Mouse (Mus musculus): ENCODE measurements around the gene Ccr7. TPM values are rescaled to one million over a fixed set of nuclear protein-coding genes. Genes with fewer than 3 reads are reported as not detected.

The Ccr7 gene
- polyA plus RNA-seq, 1 experiment = not detected

GRCm38 (mm10) chr11:99108296-99108695, 46.6 kb downstream of the Ccr7 start:
- peaks cover 14% of the 10 kb centered on the region for H3K4me1 ChIP-seq
- H3K4me3 ChIP-seq (replicated peaks) = no peak overlapping the region
- peaks cover 69% of the 10 kb centered on the region for H3K27me3 ChIP-seq (replicated peaks)
- no peaks in the 10 kb centered on the region for H3K36me3 ChIP-seq (replicated peaks; ENCODE audit: low read length)
- no peak for TF ChIP-seq GATA1 (IDR thresholded peaks at IDR 0.05; ENCODE audit: borderline replicate concordance, low read length)
- no peak for TF ChIP-seq FLI1 (IDR thresholded peaks at IDR 0.05; ENCODE audit: low read length)
- peaks cover 8% of the 10 kb centered on the region for H3K9me3 ChIP-seq

DNA sequence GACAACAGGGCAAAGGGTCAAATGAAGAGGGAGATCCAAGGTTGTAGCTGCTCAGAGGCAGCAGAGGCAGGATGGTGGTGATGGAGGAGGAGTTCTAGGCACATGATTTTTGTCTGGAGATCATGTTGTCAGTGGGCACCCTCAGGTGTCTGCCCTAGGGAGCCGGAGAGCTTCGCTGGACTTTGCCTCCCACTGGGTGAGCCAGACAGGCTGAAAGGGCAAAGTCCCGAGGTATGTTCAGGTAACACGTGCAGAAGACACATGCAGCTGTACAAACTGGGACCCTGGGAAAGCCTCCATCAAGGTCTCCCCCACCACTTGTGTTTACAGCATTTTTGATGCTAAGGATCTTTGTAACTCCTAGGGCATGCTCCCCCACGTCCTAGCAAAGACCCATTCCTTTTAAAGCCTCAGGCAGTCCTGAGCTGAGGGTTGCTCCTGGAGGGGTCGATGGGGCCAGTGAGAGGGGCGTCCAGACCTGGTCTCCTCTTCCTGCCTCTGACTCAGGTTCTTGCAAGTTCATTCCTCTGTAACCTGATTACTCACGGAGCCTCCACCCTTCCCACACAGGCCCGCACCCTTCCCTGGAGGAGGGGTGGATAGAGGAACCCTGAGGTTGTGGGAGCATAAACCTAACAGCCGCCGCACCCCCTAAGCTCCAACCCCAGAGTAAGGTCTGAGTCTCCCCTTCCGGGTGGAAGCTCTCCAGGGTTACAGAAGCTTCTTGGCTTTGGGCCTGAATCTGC, 48.7 kb downstream of the Ccr7 start:
- no peaks in the 10 kb centered on the region for H3K36me3 ChIP-seq (replicated peaks; ENCODE audit: low read length)
- H3K4me1 ChIP-seq = peaks cover 14% of the 10 kb centered on the region
- H3K9me3 ChIP-seq = peaks cover 8% of the 10 kb centered on the region
- TF ChIP-seq GATA1 (IDR thresholded peaks at IDR 0.05; ENCODE audit: borderline replicate concordance, low read length) = no peak
- TF ChIP-seq FLI1 (IDR thresholded peaks at IDR 0.05; ENCODE audit: low read length) = no peak
- H3K27me3 ChIP-seq (replicated peaks) = peaks cover 83% of the 10 kb centered on the region
- no peak overlapping the region for H3K4me3 ChIP-seq (replicated peaks)

DNA sequence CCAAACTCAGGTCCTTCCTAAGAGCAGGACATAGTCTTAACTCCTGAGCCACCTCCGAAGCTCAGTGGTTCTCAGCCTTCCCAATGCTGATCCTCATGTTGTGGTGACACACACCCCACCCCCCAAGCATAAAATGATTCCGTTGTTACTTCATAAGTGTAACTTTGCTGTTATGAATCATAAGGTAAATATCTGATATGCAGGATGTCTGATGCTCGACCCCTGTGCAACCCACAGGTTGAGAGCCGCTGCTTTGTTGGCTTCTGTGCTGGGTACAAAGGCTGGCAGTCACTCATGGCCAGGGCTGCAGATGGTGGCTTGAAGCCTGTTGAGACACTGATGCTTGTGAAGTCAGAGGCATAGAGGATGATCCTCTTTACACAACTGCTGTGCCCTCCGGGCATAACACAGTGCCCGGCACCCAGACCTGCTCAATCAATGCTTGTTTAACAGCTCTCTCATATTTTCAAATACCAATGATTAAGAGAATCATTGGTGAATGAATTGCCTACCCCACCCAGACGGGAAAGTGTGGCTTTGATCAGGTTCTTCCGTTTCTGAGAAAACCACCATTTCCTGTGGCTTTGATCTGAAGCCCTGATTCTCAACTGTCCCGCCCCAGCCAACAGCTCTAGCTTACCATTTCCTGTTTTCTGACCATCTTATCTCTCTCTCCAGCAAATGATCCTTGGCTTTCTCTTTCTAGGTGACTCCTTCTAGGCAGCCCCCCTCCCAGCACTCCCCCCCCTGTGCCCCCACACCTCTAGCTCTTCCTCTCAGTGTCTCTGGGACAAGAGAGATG, 50.1 kb downstream of the Ccr7 start:
- TF ChIP-seq GATA1 (IDR thresholded peaks at IDR 0.05; ENCODE audit: borderline replicate concordance, low read length) (no peak), FLI1 (IDR thresholded peaks at IDR 0.05; ENCODE audit: low read length) (no peak)
- H3K4me1 ChIP-seq = peaks cover 14% of the 10 kb centered on the region

DNA sequence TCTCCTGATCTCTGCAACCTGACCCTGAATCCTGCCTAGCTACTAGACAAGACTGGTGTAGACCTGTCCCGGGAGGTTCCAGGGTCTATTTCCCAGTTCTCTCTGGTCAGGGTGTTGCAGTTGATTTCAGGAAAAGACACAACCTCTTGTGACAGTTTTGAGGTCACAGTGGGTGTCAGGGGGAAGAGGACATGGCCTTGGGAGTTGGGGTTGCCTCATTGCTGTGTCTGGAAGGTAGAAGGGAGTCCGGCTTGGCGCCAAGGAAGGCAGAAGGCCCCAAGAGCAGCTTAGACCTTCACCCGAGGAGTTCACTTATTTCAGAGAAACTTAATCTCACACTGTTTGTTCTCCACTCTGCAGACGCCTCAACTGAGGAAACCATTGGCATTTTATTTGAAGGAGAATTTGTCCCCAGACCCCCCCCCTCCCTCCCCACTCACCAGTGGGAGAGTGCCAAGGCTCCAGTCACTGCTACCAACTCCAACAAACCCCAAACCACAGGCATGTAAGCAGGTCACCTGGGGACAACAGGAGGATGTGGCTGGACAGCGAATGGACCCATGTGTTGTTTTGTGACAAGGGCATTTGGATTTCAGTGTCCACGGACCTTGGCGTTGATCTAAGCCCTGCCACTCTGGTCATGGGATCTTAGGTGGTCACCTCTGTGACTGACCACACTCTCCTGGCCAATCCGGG, 52.2 kb downstream of the Ccr7 start:
- TF ChIP-seq GATA1 (IDR thresholded peaks at IDR 0.05; ENCODE audit: borderline replicate concordance, low read length) (no peak), FLI1 (IDR thresholded peaks at IDR 0.05; ENCODE audit: low read length) (no peak)
- H3K9me3 ChIP-seq = no peaks in the 10 kb centered on the region
- H3K4me3 ChIP-seq (replicated peaks) = no peak overlapping the region
- no peaks in the 10 kb centered on the region for H3K36me3 ChIP-seq (replicated peaks; ENCODE audit: low read length)
- H3K4me1 ChIP-seq = peaks cover 14% of the 10 kb centered on the region
- peaks cover 80% of the 10 kb centered on the region for H3K27me3 ChIP-seq (replicated peaks)

More for the DNA sequence above, 50.1 kb downstream of the Ccr7 start:
- Histone ChIP-seq H3K9me3 (no peaks in the 10 kb centered on the region), H3K27me3 (replicated peaks) (peaks cover 81% of the 10 kb centered on the region), H3K36me3 (replicated peaks; ENCODE audit: low read length) (no peaks in the 10 kb centered on the region), H3K4me3 (replicated peaks) (no peak overlapping the region)

DNA sequence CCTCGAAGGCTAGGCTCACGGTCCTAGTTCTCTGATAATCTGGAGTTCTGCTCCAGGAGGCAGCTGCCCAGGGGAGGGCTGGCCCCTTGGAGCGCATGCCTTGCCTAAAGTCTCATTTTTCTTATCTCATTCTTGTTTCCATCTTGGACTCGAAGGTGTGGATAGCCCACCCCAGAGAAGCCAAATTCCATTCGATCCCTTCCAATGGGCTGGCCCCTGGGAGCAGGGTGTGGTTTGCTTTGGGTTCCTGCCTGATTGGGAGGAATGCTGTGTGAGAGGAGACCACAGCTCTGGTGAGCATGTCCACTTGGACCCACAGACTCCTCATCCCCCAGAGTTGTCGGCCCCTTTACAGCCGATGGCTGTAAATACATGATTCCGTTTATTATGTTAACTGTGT, 53.2 kb downstream of the Ccr7 start:
- H3K36me3 ChIP-seq (replicated peaks; ENCODE audit: low read length) = no peaks in the 10 kb centered on the region
- no peaks in the 10 kb centered on the region for H3K9me3 ChIP-seq
- peaks cover 71% of the 10 kb centered on the region for H3K27me3 ChIP-seq (replicated peaks)
- no peak overlapping the region for H3K4me3 ChIP-seq (replicated peaks)
- H3K4me1 ChIP-seq = peaks cover 14% of the 10 kb centered on the region
- no peak for TF ChIP-seq FLI1 (IDR thresholded peaks at IDR 0.05; ENCODE audit: low read length)
- no peak for TF ChIP-seq GATA1 (IDR thresholded peaks at IDR 0.05; ENCODE audit: borderline replicate concordance, low read length)

DNA sequence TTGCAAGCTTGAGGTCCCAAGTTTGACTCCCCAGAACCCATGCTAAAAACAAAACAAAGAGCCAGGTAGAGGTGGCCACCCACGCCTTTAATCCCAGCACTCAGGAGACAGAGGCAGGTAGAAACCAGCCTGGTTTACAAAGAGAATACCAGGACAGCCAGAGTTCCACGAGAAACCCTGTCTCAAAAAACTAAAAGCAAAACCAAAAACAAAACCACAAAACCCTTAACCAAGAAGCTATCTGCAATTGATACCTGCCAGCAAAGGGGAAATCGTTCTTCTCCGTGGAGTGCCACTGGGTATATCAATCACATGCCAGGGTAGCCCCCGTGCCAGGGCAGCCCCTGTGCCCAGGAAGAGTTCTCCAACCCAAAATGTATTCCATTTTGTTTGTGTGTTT, 54.7 kb downstream of the Ccr7 start:
- Histone ChIP-seq H3K4me3 (replicated peaks) (no peak overlapping the region), H3K4me1 (peaks cover 9% of the 10 kb centered on the region), H3K27me3 (replicated peaks) (peaks cover 60% of the 10 kb centered on the region), H3K9me3 (peaks cover under 1% of the 10 kb centered on the region; the same call in 1 of the 2 replicates), H3K36me3 (replicated peaks; ENCODE audit: low read length) (no peaks in the 10 kb centered on the region)
- TF ChIP-seq FLI1 (IDR thresholded peaks at IDR 0.05; ENCODE audit: low read length) = no peak
- no peak for TF ChIP-seq GATA1 (IDR thresholded peaks at IDR 0.05; ENCODE audit: borderline replicate concordance, low read length)

DNA sequence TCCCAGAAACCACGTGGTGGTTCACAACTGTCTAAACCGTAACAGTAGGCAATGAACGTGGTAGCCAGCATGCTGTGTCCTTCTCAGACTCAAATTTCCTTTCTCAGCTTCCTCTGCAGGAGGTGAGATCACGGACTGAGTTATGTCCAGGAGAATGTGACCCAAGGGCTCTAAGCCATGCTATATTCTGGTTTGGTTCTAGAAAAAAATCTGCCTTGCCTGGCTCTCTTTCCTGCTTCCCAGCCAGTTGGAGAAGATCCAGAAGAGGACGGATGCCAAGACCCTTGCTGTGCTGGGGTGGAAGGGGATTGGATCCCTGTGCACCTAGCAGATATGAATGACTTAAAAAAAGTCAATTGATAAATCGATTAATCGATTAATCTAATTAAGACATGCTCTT, 55.4 kb downstream of the Ccr7 start:
- Histone ChIP-seq H3K4me3 (replicated peaks) (no peak overlapping the region), H3K36me3 (replicated peaks; ENCODE audit: low read length) (no peaks in the 10 kb centered on the region), H3K27me3 (replicated peaks) (peaks cover 59% of the 10 kb centered on the region), H3K4me1 (peaks cover 2% of the 10 kb centered on the region), H3K9me3 (peaks cover 8% of the 10 kb centered on the region)
- no peak for TF ChIP-seq FLI1 (IDR thresholded peaks at IDR 0.05; ENCODE audit: low read length)
- TF ChIP-seq GATA1 (IDR thresholded peaks at IDR 0.05; ENCODE audit: borderline replicate concordance, low read length) = no peak

DNA sequence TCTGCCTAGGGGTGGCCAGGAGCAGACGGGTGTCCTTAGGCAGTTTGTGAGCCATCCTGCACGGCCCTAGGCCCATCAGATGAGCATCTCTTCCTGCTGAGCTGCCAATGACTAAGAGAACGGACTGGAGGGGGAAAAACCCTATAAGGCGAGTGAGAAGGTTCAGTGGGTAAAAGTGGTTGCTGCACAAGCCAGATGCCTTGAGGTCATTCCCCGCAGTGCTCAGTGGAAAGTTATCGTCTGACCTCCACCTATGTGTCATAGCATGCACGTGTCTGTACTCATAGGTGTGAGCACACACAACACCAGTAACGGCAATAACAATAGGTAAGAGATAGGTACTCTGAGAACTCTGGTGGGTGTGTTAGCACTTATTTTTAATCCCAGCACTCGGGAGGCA, 56.0 kb downstream of the Ccr7 start:
- Histone ChIP-seq H3K4me3 (replicated peaks) (no peak overlapping the region), H3K27me3 (replicated peaks) (peaks cover 53% of the 10 kb centered on the region), H3K4me1 (no peaks in the 10 kb centered on the region; the same call in 1 of the 2 replicates), H3K9me3 (peaks cover 8% of the 10 kb centered on the region), H3K36me3 (replicated peaks; ENCODE audit: low read length) (no peaks in the 10 kb centered on the region)
- no peak for TF ChIP-seq FLI1 (IDR thresholded peaks at IDR 0.05; ENCODE audit: low read length)

GRCm38 (mm10) chr11:99096996-99097774, 57.7 kb downstream of the Ccr7 start:
- Histone ChIP-seq H3K36me3 (replicated peaks; ENCODE audit: low read length) (no peaks in the 10 kb centered on the region), H3K4me1 (no peaks in the 10 kb centered on the region; the same call in 1 of the 2 replicates), H3K9me3 (peaks cover 8% of the 10 kb centered on the region), H3K27me3 (replicated peaks) (peaks cover 51% of the 10 kb centered on the region), H3K4me3 (replicated peaks) (no peak overlapping the region)
- TF ChIP-seq FLI1 (IDR thresholded peaks at IDR 0.05; ENCODE audit: low read length) (no peak), GATA1 (IDR thresholded peaks at IDR 0.05; ENCODE audit: borderline replicate concordance, low read length) (no peak)

All from megakaryocyte, embryonic 14.5 days (primary cell).